Mouse (Mus musculus) midbrain, embryonic 14.5 days (tissue): Measurements from ENCODE around the gene Igfbp5. TPM values are rescaled to one million over a fixed set of nuclear protein-coding genes. Genes with fewer than 3 reads are reported as not detected.

ENCODE experiments used
- ATAC-seq: fragments of 200-750 bp; cut with Nextera tagmentation; 2 replicates; pipeline ENCODE4 v1.8.0; 2017; ENCODE audit warnings: moderate number of reproducible peaks, moderate library complexity; ENCODE audit not compliant: low FRiP score, low TSS enrichment
- DNase-seq: peaks from one replicate; pipeline ENCODE4 v3.0.0-alpha.2; 2015
- H3K27ac ChIP-seq: fragments of 300-500 bp; sonication (generic); replicated peaks from 2 replicates; pipeline ENCODE4 v1.5.1; 2014; ENCODE audit warnings: mild to moderate bottlenecking, low read depth, low read length, moderate library complexity
- H3K27me3 ChIP-seq: fragments of 300-500 bp; sonication (generic); 2 replicates; pipeline ENCODE4 v1.6.1; 2014; ENCODE audit warnings: low read length, control low read depth, mixed read lengths; ENCODE audit not compliant: control insufficient read depth, insufficient read depth
- H3K36me3 ChIP-seq: fragments of 300-500 bp; sonication (generic); 2 replicates; pipeline ENCODE4 v1.6.1; 2014; ENCODE audit warnings: low read length, control low read depth; ENCODE audit not compliant: control insufficient read depth, insufficient read depth
- H3K4me1 ChIP-seq: fragments of 300-500 bp; sonication (generic); 2 replicates; pipeline ENCODE4 v1.6.1; 2014; ENCODE audit warnings: mild to moderate bottlenecking, antibody characterized with exemption, low read length, control low read depth; ENCODE audit not compliant: control insufficient read depth, insufficient read depth
- H3K4me2 ChIP-seq: fragments of 300-500 bp; sonication (generic); 2 replicates; pipeline ENCODE4 v1.6.1; 2014; ENCODE audit warnings: mild to moderate bottlenecking, low read length, moderate library complexity
- H3K4me3 ChIP-seq: fragments of 300-500 bp; sonication (generic); replicated peaks from 2 replicates; pipeline ENCODE4 v1.5.1; 2014; ENCODE audit warnings: low read depth, low read length
- H3K9ac ChIP-seq: fragments of 300-500 bp; sonication (generic); replicated peaks from 2 replicates; pipeline ENCODE4 v1.6.1; 2014; ENCODE audit warnings: mild to moderate bottlenecking, low read length, moderate library complexity
- H3K9me3 ChIP-seq: fragments of 300-500 bp; sonication (generic); 2 replicates; pipeline ENCODE4 v1.6.1; 2016; ENCODE audit warnings: low read length, control low read depth, mixed read lengths; ENCODE audit not compliant: control insufficient read depth
- WGBS: fragments of 180-500 bp; shearing (Covaris S2); extraction: QIAGEN DNeasy Blood & Tissue Kit; methylation state at CpG from one replicate; pipeline ENCODE4 v1.1.7; 2014; 5-methylcytosine and 5-hydroxymethylcytosine counted together
- polyA plus RNA-seq: library from polyadenylated mRNA; unstranded; fragments of >200 nt; fragmentation: Nextera tagmentation; extraction: Ambion mirVana; gene quantifications from 2 replicates; pipeline ENCODE4 v1.2.1, GENCODE M21; 2014

Igfbp5 gene
- polyA plus RNA-seq, 1 experiment from 2014 or later = 22.4 TPM

DNA sequence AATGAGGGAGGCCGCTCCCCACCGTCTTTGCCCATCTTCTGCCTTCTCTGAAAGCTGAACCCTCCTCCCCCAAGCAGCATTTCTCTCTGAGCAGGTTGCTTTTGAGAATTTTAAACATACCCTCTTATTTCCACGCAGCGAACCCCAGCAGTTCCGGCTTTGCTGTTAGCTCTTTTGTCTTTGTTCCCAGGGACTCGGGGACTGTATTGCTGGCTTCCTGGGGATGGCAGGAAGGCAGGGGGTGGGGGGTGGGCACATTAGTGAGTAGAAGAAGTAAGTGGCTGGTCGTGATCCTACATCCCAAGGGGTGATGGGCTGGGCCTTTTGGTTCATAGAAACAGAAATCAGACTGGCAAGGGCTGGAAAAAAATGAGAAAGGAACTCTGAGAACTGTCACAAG lies 47.8 kb downstream of the Igfbp5 start:
- no peaks in the 10 kb centered on the region for H3K9me3 ChIP-seq
- peak; percentile 58 for DNase-seq
- peak overlapping the region; percentile 78 for H3K4me3 ChIP-seq
- ATAC-seq = no peak
- H3K27ac ChIP-seq = peak overlapping the region; percentile 88
- peaks cover 6% of the 10 kb centered on the region; the same call in 1 of the 2 replicates for H3K36me3 ChIP-seq
- H3K9ac ChIP-seq = peak overlapping the region; percentile 85
- peaks cover 23% of the 10 kb centered on the region for H3K4me1 ChIP-seq
- 0 out of 2 replicates have a peak, but pooled peaks cover 2% of the 10 kb centered on the region for H3K27me3 ChIP-seq
- under 1% methylated on average over 7 of the region's 7 CpGs for WGBS
- H3K4me2 ChIP-seq = peak overlapping the region; percentile 96

DNA sequence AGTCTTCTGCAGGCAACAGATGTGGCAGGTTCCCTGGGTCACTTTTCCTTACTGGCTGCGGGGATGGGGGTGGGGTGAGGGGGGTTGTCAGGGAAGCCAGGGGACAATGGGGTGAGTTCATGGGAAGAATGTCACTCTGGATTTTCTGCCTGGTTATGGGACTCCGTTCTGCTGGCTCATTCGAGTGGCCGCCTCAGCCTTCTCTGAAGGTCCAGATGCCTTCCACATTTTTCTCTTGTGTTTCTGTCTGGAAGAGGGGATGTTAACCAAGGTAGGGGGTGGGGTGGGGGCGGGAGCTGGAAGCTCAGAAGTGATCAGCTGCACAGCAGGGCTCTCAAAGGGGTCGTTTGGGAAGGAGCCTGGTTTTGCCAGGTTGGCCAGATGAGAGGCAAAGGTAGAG lies 48.2 kb downstream of the Igfbp5 start:
- Histone ChIP-seq H3K4me2 (peak overlapping the region; percentile 96), H3K9ac (peak overlapping the region; percentile 85), H3K9me3 (no peaks in the 10 kb centered on the region), H3K4me1 (peaks cover 23% of the 10 kb centered on the region), H3K36me3 (peaks cover 6% of the 10 kb centered on the region; the same call in 1 of the 2 replicates), H3K27me3 (0 out of 2 replicates have a peak, but pooled peaks cover 2% of the 10 kb centered on the region), H3K4me3 (peak overlapping the region; percentile 78), H3K27ac (peak overlapping the region; percentile 88)
- DNase-seq (peak; percentile 62), ATAC-seq (no peak; the same call in 1 of the 2 replicates)
- 2% methylated on average over 6 of the region's 6 CpGs for WGBS

DNA sequence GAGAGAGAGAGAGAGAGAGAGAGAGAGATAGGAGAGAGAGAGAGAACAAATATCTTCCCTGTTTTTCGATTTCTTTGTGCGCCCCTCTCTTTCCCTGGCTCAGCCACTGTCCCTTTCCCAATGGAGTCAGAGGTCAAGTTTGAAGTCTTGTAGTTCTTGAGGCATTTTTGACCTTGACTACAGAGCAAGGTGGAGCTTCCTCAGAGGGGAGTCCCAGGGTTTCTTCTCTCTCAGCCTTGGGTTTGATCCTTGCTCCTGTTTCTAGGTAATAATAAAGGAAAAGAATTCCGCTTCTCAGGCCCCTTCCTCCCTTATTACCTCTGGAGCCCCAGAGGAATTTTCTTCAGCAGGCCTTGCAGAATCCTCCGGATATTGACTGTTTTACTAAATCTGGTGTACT lies 48.8 kb downstream of the Igfbp5 start:
- H3K9me3 ChIP-seq = no peaks in the 10 kb centered on the region
- WGBS = 2% methylated on average over 4 of the region's 4 CpGs
- H3K4me1 ChIP-seq = peaks cover 23% of the 10 kb centered on the region
- H3K27me3 ChIP-seq = 0 out of 2 replicates have a peak, but pooled peaks cover 2% of the 10 kb centered on the region
- ATAC-seq = no peak
- H3K27ac ChIP-seq = peak overlapping the region; percentile 88
- peak overlapping the region; percentile 78 for H3K4me3 ChIP-seq
- H3K9ac ChIP-seq = peak overlapping the region; percentile 85
- H3K4me2 ChIP-seq = peak overlapping the region; percentile 96
- DNase-seq = peak; percentile 26
- peaks cover 4% of the 10 kb centered on the region; the same call in 1 of the 2 replicates for H3K36me3 ChIP-seq

DNA sequence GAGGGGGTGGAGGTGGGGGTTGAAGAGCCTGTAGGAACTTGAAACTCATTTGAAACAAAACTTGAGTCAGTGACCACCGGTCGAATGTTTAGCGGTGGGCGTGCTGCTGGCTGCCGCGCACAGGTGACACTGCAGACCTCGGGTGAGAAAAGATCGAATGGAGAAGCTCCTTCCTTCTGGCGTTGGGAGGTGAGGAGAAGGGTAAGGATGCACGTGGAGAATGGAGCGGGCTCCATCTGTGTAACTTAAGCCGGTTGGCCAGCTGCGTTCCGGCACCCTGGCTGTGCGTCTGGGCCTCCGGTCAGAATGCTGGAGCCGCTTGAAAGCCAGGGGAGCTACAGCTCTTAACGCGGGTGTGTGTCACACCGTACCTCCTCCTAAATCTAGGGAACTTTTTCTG lies 49.4 kb downstream of the Igfbp5 start:
- ATAC-seq = no peak
- peak overlapping the region; percentile 85; the same call in 1 of the 2 replicates for H3K9ac ChIP-seq
- no peaks in the 10 kb centered on the region for H3K9me3 ChIP-seq
- peak; percentile 61 for DNase-seq
- H3K4me2 ChIP-seq = peak overlapping the region; percentile 96
- peaks cover 23% of the 10 kb centered on the region for H3K4me1 ChIP-seq
- peak overlapping the region; percentile 88; the same call in 1 of the 2 replicates for H3K27ac ChIP-seq
- peak overlapping the region; percentile 78 for H3K4me3 ChIP-seq
- H3K36me3 ChIP-seq = no peaks in the 10 kb centered on the region
- H3K27me3 ChIP-seq = 0 out of 2 replicates have a peak, but pooled peaks cover 2% of the 10 kb centered on the region
- WGBS = under 1% methylated on average over 20 of the region's 20 CpGs

DNA sequence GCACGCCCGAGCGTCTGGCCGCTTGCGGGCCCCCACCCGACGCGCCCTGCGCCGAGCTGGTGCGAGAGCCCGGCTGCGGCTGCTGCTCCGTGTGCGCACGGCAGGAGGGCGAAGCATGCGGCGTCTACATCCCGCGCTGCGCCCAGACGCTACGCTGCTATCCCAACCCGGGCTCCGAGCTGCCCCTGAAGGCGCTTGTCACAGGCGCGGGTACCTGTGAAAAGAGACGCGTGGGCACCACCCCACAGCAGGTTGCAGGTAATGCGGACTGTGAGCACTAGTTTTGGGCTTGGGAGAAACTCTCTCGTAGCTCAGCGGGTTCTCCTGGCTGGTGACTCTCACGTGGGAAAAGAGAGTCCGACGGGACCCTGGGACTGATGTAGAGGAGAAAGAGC lies 50.0 kb downstream of the Igfbp5 start:
- Histone ChIP-seq H3K27me3 (0 out of 2 replicates have a peak, but pooled peaks cover 2% of the 10 kb centered on the region), H3K4me3 (peak overlapping the region; percentile 78), H3K27ac (peak overlapping the region; percentile 88), H3K36me3 (no peaks in the 10 kb centered on the region), H3K9me3 (no peaks in the 10 kb centered on the region), H3K4me2 (peak overlapping the region; percentile 96), H3K4me1 (peaks cover 23% of the 10 kb centered on the region), H3K9ac (peak overlapping the region; percentile 85)
- under 1% methylated on average over 37 of the region's 37 CpGs for WGBS
- DNase-seq (peak; percentile 75), ATAC-seq (peak; percentile 71)

DNA sequence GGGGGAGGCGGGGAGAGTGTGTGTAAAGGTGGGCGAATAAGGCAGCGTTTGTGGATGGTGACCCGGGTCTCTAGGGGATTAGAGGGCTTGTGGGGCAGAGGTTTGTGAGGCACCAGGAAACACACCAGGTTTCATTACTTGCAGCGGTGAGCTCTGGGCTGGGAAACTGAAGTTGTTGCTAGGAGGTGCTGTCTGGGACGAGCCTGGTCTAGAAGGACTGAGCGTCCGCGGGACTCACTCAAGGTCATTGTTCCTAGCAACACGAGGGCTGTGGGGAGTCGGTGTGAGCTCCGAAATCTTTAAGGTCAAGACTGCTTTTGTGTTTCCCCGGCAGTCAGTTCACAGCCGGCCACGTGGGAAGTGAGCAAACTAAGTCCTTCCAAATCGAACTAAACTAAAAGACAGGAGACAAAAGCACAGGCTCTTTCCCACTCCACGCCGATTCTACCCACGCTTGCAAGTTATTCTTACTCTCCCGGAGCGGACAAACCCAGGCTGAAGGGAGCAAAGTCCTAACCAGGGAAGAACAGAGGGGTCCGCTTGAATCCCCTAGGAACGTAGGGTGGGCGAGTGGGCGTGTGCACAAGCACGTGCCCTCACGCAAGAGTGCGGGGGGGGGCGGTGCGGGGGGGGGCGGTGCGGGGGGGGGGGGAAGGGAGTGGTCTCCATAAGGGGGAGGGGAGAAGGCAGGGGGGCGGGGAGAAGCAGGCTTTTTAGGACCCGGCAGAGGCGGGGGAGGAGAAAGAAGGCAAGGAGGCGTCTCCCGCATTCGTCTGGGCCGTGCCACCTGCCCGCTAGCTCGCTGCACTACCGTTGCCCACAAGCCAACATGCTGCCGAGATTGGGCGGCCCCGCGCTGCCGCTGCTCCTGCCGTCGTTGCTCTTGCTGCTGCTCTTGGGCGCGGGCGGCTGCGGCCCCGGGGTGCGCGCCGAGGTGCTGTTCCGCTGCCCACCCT lies 50.7 kb downstream of the Igfbp5 start, which contains the start of gene Igfbp2:
Igfbp2 (plus strand) TSS at position 753 of the 956 bp plus-strand sequence.
- Histone ChIP-seq H3K9ac (peak within 1 kb of the TSS; percentile 85), H3K4me2 (peak within 1 kb of the TSS; percentile 96), H3K27me3 (0 out of 2 replicates have a peak, but pooled peaks cover 2% of the 10 kb centered on the region), H3K27ac (peak within 1 kb of the TSS; percentile 88), H3K9me3 (no peaks in the 10 kb centered on the region), H3K4me1 (peaks cover 23% of the 10 kb centered on the region), H3K4me3 (peak within 1 kb of the TSS; percentile 78), H3K36me3 (no peaks in the 10 kb centered on the region)
- peak; percentile 85 for DNase-seq
- under 1% methylated on average over 47 of the region's 58 CpGs for WGBS
- ATAC-seq = peak; percentile 75

DNA sequence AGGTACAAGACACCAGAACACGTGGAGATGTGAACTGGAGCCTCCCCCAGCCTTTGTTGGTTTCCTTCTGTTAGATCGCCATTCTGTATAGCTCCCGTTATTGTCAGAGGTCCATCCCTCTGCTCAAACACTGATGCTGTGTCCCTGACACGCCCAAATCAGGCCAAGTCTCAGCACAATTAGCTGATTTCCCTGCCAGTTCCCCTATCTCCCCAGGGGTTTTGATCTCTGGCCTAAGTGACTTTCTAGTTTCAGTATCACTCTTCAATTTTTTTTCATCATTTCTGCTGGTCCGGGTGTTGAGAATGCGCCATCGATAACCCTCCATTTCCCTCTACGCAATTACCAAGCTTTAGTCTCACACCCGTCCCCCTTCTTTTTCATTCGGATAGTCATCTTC lies 51.8 kb downstream of the Igfbp5 start:
- 61% methylated on average over 10 of the region's 10 CpGs for WGBS
- Histone ChIP-seq H3K9me3 (no peaks in the 10 kb centered on the region), H3K36me3 (no peaks in the 10 kb centered on the region), H3K9ac (no peak overlapping the region), H3K4me1 (peaks cover 16% of the 10 kb centered on the region), H3K4me3 (no peak overlapping the region), H3K27me3 (0 out of 2 replicates have a peak, but pooled peaks cover 2% of the 10 kb centered on the region), H3K27ac (no peak overlapping the region), H3K4me2 (no peak overlapping the region)
- ATAC-seq = no peak
- no peak for DNase-seq

DNA sequence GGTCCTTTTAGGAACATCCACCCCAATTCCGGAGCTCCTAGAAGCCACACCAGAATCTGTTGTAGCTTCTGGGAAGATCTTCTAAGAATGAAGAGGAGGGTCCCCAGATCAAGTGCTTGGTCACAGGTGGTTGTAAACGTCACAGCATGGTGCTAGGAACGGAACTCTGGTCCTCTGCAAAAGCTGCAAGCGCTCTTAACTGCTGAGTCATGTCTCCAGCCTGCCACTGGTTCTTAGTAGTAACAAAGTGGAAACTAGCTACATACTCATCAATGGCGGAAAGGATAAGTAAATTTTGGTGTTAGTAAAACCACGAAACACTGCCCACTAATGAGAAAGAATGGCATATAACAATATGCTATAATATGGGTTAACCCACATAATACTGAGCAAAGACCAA lies 54.7 kb downstream of the Igfbp5 start:
- ATAC-seq = no peak
- WGBS = 91% methylated on average over 6 of the region's 6 CpGs

More for the DNA sequence above, 54.7 kb downstream of the Igfbp5 start:
- Histone ChIP-seq H3K4me2 (no peak overlapping the region), H3K4me1 (no peaks in the 10 kb centered on the region), H3K36me3 (no peaks in the 10 kb centered on the region), H3K4me3 (no peak overlapping the region), H3K9ac (no peak overlapping the region), H3K27ac (no peak overlapping the region), H3K27me3 (0 out of 2 replicates have a peak, but pooled peaks cover 2% of the 10 kb centered on the region), H3K9me3 (no peaks in the 10 kb centered on the region)
- DNase-seq = no peak
